Mouse (Mus musculus) urinary bladder, postnatal 10 days (tissue): Measurements from ENCODE around the gene Olfr463.

ENCODE experiments used
- DNase-seq: peaks from one replicate; pipeline ENCODE4 v3.0.0; 2022; ENCODE audit warnings: low spot score

Gene Olfr463

GRCm38 (mm10) chr11:87847884-87848283, 49.3 kb downstream of the Olfr463 start:
- DNase-seq = no peak

- no peak for DNase-seq
These were observed 50.1 kb downstream of the Olfr463 start for GRCm38 (mm10) chr11:87846968-87847600.
